Mouse (Mus musculus) G1E (cell line): ENCODE data around the gene Cuta.

ENCODE experiments used
- CTCF ChIP-seq: IDR thresholded peaks from 2 replicates; pipeline ENCODE4 v1.5.1; 2012; ENCODE audit warnings: low read depth, low read length, inconsistent platforms, mixed read lengths
- GATA1 ChIP-seq: IDR thresholded peaks from 2 replicates; pipeline ENCODE4 v1.6.1; 2012; ENCODE audit warnings: borderline replicate concordance, low read length, inconsistent platforms, mixed read lengths
- POLR2AphosphoS5 ChIP-seq: IDR thresholded peaks from 2 replicates; pipeline ENCODE4 v1.6.1; 2012; ENCODE audit warnings: low read depth, low read length, inconsistent platforms; ENCODE audit not compliant: insufficient replicate concordance
- TAL1 ChIP-seq: conservative IDR thresholded peaks from 2 replicates; pipeline ENCODE4 v1.6.1; 2012; ENCODE audit warnings: low read depth, low read length, inconsistent platforms, mixed read lengths

DNA sequence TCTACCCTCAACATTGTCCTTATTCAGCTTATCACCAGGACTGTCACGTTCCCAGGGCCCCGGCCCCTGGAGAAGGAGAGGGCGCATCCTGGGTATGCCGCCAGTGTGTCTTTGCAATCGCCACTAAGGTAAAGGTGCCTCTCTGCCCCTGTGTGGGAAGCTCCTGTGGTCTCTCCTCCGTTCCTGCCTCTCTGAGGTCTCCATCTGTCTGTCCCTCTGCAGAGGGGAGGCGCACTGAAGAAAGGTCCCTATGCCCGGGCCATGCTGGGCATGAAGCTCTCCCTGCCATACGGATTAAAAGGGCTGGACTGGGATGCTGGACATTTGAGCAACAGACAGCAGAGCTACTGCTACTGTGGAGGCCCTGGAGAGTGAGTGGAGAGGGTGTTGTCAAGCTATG lies 4.3 kb downstream of the Cuta start:
- TF ChIP-seq CTCF (no peak), GATA1 (no peak), POLR2AphosphoS5 (no peak), TAL1 (no peak)
